Mouse (Mus musculus): ENCODE measurements around the gene Ikbkg. TPM values are rescaled to one million over a fixed set of nuclear protein-coding genes. Genes with fewer than 3 reads are reported as not detected.

Ikbkg gene
- polyA plus RNA-seq (2015; fragmentation: Illumina TruSeq; extraction: RNeasy Lipid Tissue Mini Kit (QIAGEN cat#74804); ENCODE audit: insufficient read depth, low replicate concordance) = 34.1 TPM

GRCm38 (mm10) chrX:74392535-74393443, at the start of gene Ikbkg, which contains the start of gene Fam3a:
Ikbkg (plus strand) TSS chrX:74393290.
Fam3a (minus strand) TSS chrX:74393272.

GRCm38 (mm10) chrX:74353467-74353770, 39.7 kb upstream of the Ikbkg start, which contains the start of gene Lage3:
Lage3 (minus strand) TSS chrX:74353618.

GRCm38 (mm10) chrX:74372888-74373549, 20.1 kb upstream of the Ikbkg start, which contains the start of the genes Ubl4a and Slc10a3:
Ubl4a (minus strand) TSS chrX:74373218.
Slc10a3 (minus strand) TSS chrX:74373349.

DNA sequence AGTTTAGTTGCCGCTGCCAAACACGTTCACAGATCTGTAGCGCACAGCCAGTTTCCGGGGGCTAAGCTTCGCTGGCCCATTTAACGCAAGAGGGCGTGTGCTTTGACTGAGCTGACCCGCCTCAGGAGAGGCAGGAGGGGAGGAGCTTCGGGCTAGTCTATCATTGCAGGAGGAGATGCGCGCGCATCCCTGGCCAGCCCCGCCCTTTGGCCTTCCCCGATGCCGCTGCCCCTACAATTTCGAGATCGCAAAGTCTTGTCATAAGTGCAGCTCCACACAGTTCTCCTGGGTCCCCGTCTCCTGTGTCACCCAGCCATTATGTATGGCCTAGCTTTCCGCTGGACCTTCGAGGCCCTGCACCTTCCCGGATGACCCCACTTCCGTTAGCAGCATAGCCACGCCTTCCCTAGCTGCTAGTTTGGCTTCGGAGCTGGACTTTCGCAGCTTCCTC, 35.8 kb downstream of the Ikbkg start, which contains the start of gene G6pdx:
G6pdx (minus strand) TSS at position 369 of the 451 bp plus-strand sequence.

DNA sequence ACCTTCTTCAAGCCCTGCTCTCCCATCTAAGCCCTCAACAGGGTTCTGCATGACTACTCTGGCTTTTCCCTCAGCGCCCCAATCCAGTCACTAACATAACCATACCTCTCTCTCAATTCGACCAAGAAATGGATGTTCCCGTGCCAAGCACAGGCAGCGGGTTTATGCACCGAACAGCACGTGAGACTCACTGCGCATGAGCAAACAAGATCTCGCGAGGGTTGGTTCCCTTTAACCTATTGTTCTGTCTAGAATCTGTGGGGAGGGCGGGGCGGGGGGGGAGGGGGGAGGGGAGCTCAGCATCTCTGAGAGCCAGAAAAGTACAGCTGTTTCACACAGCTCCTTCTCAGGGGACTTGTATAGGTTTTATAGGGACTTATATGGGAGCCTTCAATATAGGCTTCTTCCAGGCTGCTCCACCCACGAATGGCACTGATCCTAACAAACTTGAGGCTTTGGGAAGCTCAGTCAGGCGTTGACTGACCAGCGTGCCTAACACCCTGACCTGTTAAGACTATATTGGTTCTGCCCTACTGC, 88.3 kb downstream of the Ikbkg start, which contains the start of gene Gm6880:
Gm6880 (minus strand) TSS at position 51 of the 537 bp plus-strand sequence.

Other genes with a start within 250 kb of the Ikbkg start
- not detected for gene Tex28, start 225.5 kb upstream of the Ikbkg start, polyA plus RNA-seq (2015; fragmentation: Illumina TruSeq; extraction: RNeasy Lipid Tissue Mini Kit (QIAGEN cat#74804); ENCODE audit: insufficient read depth, low replicate concordance)
- gene Tktl1, start 216.0 kb upstream of the Ikbkg start, polyA plus RNA-seq (2015; fragmentation: Illumina TruSeq; extraction: RNeasy Lipid Tissue Mini Kit (QIAGEN cat#74804); ENCODE audit: insufficient read depth, low replicate concordance) = 0.51 TPM
- gene Flna, start 143.5 kb upstream of the Ikbkg start, polyA plus RNA-seq (2015; fragmentation: Illumina TruSeq; extraction: RNeasy Lipid Tissue Mini Kit (QIAGEN cat#74804); ENCODE audit: insufficient read depth, low replicate concordance) = 425 TPM
- gene Emd, start 138.6 kb upstream of the Ikbkg start, polyA plus RNA-seq (2015; fragmentation: Illumina TruSeq; extraction: RNeasy Lipid Tissue Mini Kit (QIAGEN cat#74804); ENCODE audit: insufficient read depth, low replicate concordance) = 76.9 TPM
- gene Rpl10, start 122.5 kb upstream of the Ikbkg start, polyA plus RNA-seq (2015; fragmentation: Illumina TruSeq; extraction: RNeasy Lipid Tissue Mini Kit (QIAGEN cat#74804); ENCODE audit: insufficient read depth, low replicate concordance) = 3,240 TPM
- 134 TPM for gene Taz, start 111.4 kb upstream of the Ikbkg start, polyA plus RNA-seq (2015; fragmentation: Illumina TruSeq; extraction: RNeasy Lipid Tissue Mini Kit (QIAGEN cat#74804); ENCODE audit: insufficient read depth, low replicate concordance)
- 30.2 TPM for gene Dnase1l1, start 111.0 kb upstream of the Ikbkg start, polyA plus RNA-seq (2015; fragmentation: Illumina TruSeq; extraction: RNeasy Lipid Tissue Mini Kit (QIAGEN cat#74804); ENCODE audit: insufficient read depth, low replicate concordance)
- gene Atp6ap1, start 96.2 kb upstream of the Ikbkg start, polyA plus RNA-seq (2015; fragmentation: Illumina TruSeq; extraction: RNeasy Lipid Tissue Mini Kit (QIAGEN cat#74804); ENCODE audit: insufficient read depth, low replicate concordance) = 253 TPM
- gene Gdi1, start 88.3 kb upstream of the Ikbkg start, polyA plus RNA-seq (2015; fragmentation: Illumina TruSeq; extraction: RNeasy Lipid Tissue Mini Kit (QIAGEN cat#74804); ENCODE audit: insufficient read depth, low replicate concordance) = 380 TPM
- gene Fam50a, start 80.3 kb upstream of the Ikbkg start, polyA plus RNA-seq (2015; fragmentation: Illumina TruSeq; extraction: RNeasy Lipid Tissue Mini Kit (QIAGEN cat#74804); ENCODE audit: insufficient read depth, low replicate concordance) = 74.4 TPM
- 5.0 TPM for gene Plxna3, start 64.2 kb upstream of the Ikbkg start, polyA plus RNA-seq (2015; fragmentation: Illumina TruSeq; extraction: RNeasy Lipid Tissue Mini Kit (QIAGEN cat#74804); ENCODE audit: insufficient read depth, low replicate concordance)
- gene Lage3, start 39.7 kb upstream of the Ikbkg start, polyA plus RNA-seq (2015; fragmentation: Illumina TruSeq; extraction: RNeasy Lipid Tissue Mini Kit (QIAGEN cat#74804); ENCODE audit: insufficient read depth, low replicate concordance) = 32.5 TPM
- gene Ubl4a, start 20.1 kb upstream of the Ikbkg start, polyA plus RNA-seq (2015; fragmentation: Illumina TruSeq; extraction: RNeasy Lipid Tissue Mini Kit (QIAGEN cat#74804); ENCODE audit: insufficient read depth, low replicate concordance) = 34.8 TPM
- gene Slc10a3, start 19.9 kb upstream of the Ikbkg start, polyA plus RNA-seq (2015; fragmentation: Illumina TruSeq; extraction: RNeasy Lipid Tissue Mini Kit (QIAGEN cat#74804); ENCODE audit: insufficient read depth, low replicate concordance) = 16.4 TPM
- gene Fam3a, start within 50 bp of the Ikbkg start, polyA plus RNA-seq (2015; fragmentation: Illumina TruSeq; extraction: RNeasy Lipid Tissue Mini Kit (QIAGEN cat#74804); ENCODE audit: insufficient read depth, low replicate concordance) = 25.3 TPM
- gene G6pdx, start 35.9 kb downstream of the Ikbkg start, polyA plus RNA-seq (2015; fragmentation: Illumina TruSeq; extraction: RNeasy Lipid Tissue Mini Kit (QIAGEN cat#74804); ENCODE audit: insufficient read depth, low replicate concordance) = 42.5 TPM
- gene Gm6880, start 88.1 kb downstream of the Ikbkg start, polyA plus RNA-seq (2015; fragmentation: Illumina TruSeq; extraction: RNeasy Lipid Tissue Mini Kit (QIAGEN cat#74804); ENCODE audit: insufficient read depth, low replicate concordance) = not detected
- gene Olfr1326-ps1, start 181.6 kb downstream of the Ikbkg start, polyA plus RNA-seq (2015; fragmentation: Illumina TruSeq; extraction: RNeasy Lipid Tissue Mini Kit (QIAGEN cat#74804); ENCODE audit: insufficient read depth, low replicate concordance) = not detected
- gene Olfr1325, start 199.4 kb downstream of the Ikbkg start, polyA plus RNA-seq (2015; fragmentation: Illumina TruSeq; extraction: RNeasy Lipid Tissue Mini Kit (QIAGEN cat#74804); ENCODE audit: insufficient read depth, low replicate concordance) = not detected

Data from spleen, adult 10 weeks (tissue).